Mouse (Mus musculus) hindbrain, embryonic 11.5 days (tissue): ENCODE measurements around the gene Dck. TPM values are rescaled to one million over a fixed set of nuclear protein-coding genes. Genes with fewer than 3 reads are reported as not detected.

Experiments
- ATAC-seq: fragments of 200-750 bp; cut with Nextera tagmentation; 2 replicates; pipeline ENCODE4 v1.8.0; 2017; ENCODE audit warnings: mild to moderate bottlenecking, moderate TSS enrichment, moderate library complexity; ENCODE audit not compliant: low FRiP score
- DNase-seq: peaks from one replicate; pipeline ENCODE4 v3.0.0-alpha.2; 2015; ENCODE audit warnings: low spot score
- H3K27ac ChIP-seq: fragments of 300-500 bp; sonication (generic); 2 replicates; pipeline ENCODE4 v1.5.1; 2014; ENCODE audit warnings: mild to moderate bottlenecking, low read depth, low read length
- H3K27me3 ChIP-seq: fragments of 300-500 bp; sonication (generic); 2 replicates; pipeline ENCODE4 v1.6.1; 2014; ENCODE audit warnings: mild to moderate bottlenecking, low read length, moderate library complexity, mixed read lengths; ENCODE audit not compliant: control insufficient read depth, insufficient read depth
- H3K36me3 ChIP-seq: fragments of 300-500 bp; sonication (generic); 2 replicates; pipeline ENCODE4 v1.6.1; 2014; ENCODE audit warnings: mild to moderate bottlenecking, low read length, moderate library complexity, mixed read lengths; ENCODE audit not compliant: control insufficient read depth, insufficient read depth
- H3K4me1 ChIP-seq: fragments of 300-500 bp; sonication (generic); replicated peaks from 2 replicates; pipeline ENCODE4 v1.6.1; 2014; ENCODE audit warnings: low read length, mixed read lengths; ENCODE audit not compliant: control insufficient read depth, insufficient read depth
- H3K4me2 ChIP-seq: fragments of 300-500 bp; sonication (generic); replicated peaks from 2 replicates; pipeline ENCODE4 v1.6.1; 2014; ENCODE audit warnings: mild to moderate bottlenecking, low read depth, low read length
- H3K4me3 ChIP-seq: fragments of 300-500 bp; sonication (generic); 2 replicates; pipeline ENCODE4 v1.5.1; 2014; ENCODE audit warnings: low read depth, low read length
- H3K9ac ChIP-seq: fragments of 300-500 bp; sonication (generic); 2 replicates; pipeline ENCODE4 v1.6.1; 2014; ENCODE audit warnings: low read depth, low read length
- H3K9me3 ChIP-seq: fragments of 300-500 bp; sonication (generic); 2 replicates; pipeline ENCODE4 v1.6.1; 2016; ENCODE audit warnings: low read length; ENCODE audit not compliant: control insufficient read depth
- WGBS: fragments of 180-500 bp; shearing (Covaris S2); extraction: QIAGEN DNeasy Blood & Tissue Kit; methylation state at CpG from one replicate; pipeline ENCODE4 v1.1.7; 2014; 5-methylcytosine and 5-hydroxymethylcytosine counted together
- polyA plus RNA-seq: library from polyadenylated mRNA; unstranded; fragments of >200 nt; fragmentation: Nextera tagmentation; extraction: Ambion mirVana; gene quantifications from 2 replicates; pipeline ENCODE4 v1.2.1, GENCODE M21; 2014

Dck gene
- polyA plus RNA-seq, 1 experiment from 2014 or later, result 107 TPM

DNA sequence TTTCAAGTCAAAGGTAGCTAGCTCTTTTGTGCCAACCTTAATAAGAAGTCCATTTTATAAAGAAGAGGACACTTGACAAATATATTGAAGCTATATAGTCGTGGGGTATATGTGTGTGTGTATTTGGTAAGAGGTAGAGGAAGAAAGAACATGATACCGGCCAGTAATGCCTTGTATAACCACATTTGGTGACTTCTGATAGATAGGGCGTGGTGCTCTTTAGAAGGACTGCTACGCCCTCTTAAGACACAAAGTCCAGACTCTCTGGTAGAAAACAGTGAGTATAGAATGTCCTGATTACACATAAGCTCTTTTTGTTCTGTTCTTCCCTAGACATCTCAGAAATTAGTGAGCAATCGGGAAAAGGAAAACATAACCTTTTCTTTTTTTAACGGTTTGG, 3.4 kb downstream of the Dck start:
- Histone ChIP-seq H3K9me3 (no peaks in the 10 kb centered on the region), H3K9ac (no peak overlapping the region), H3K27ac (no peak overlapping the region), H3K4me2 (no peak overlapping the region), H3K27me3 (no peaks in the 10 kb centered on the region), H3K4me3 (no peak overlapping the region), H3K4me1 (0 out of 2 replicates have a peak, but pooled peaks cover 4% of the 10 kb centered on the region), H3K36me3 (peaks cover 4% of the 10 kb centered on the region; the same call in 1 of the 2 replicates)
- ATAC-seq (no peak), DNase-seq (no peak)
- 89% methylated on average over 6 of the region's 6 CpGs for WGBS

DNA sequence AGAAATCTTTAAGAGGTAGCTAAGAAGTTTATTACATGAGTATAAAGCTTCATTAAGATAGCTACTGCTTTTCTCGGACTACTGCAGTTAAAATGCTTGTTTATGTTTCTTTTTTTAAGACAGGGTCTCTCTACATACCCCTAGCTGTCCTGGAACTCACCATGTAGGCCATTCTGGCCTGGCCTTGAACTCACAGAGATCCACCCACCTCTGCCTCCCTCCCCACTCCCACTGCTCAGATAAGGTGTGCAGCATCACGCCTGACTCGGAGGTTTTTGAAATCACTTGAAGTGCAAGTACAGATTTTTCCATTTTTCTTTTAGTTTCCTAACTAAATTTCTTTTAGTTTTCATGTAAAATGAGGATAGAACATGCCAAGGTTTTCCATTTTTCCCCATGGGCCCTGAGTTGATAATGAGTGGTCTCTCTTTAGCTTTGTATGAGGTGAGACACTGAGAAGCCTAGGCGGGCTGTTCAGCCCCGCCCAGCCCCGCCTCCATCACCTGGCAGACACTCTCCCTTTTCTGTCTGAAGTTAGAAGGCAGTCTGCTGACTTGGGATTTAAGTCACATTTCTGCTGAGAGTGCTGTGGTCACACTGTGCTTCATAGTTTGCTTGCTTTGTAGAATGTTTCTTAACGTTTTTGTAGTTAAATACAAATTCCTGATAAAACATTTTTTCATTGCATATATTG, 17.4 kb downstream of the Dck start:
- WGBS, result 85% methylated on average over 7 of the region's 7 CpGs
- no peak overlapping the region for H3K4me3 ChIP-seq
- H3K9me3 ChIP-seq, result no peaks in the 10 kb centered on the region
- H3K9ac ChIP-seq, result no peak overlapping the region
- H3K4me1 ChIP-seq, result no peaks in the 10 kb centered on the region
- ATAC-seq (no peak), DNase-seq (no peak)
- H3K27ac ChIP-seq, result no peak overlapping the region
- H3K36me3 ChIP-seq, result peaks cover 11% of the 10 kb centered on the region; the same call in 1 of the 2 replicates
- H3K27me3 ChIP-seq, result no peaks in the 10 kb centered on the region
- H3K4me2 ChIP-seq, result no peak overlapping the region

DNA sequence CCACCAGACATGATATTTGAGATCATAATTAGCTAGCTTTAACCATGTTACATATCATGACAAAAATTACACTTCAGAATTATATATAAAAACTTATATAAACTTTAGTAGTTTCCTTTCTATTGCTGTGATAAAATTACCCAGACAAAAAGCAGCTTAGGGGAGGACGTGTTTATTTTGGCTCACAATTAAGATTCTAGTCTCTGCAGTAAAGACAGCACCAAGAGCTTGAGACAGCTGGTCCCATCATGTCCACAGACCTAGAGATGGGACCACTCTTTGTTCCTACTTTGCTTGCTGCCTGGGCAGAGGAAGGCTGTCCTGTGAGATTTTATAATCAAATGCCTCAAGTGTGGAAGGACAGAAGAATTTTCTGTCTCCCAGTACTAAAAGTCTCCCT, 20.3 kb downstream of the Dck start:
- WGBS, result 94% methylated on average over 1 of the region's 1 CpGs
- no peak overlapping the region for H3K9ac ChIP-seq
- H3K27me3 ChIP-seq, result no peaks in the 10 kb centered on the region
- no peak overlapping the region for H3K4me3 ChIP-seq
- DNase-seq (no peak), ATAC-seq (no peak)
- H3K4me2 ChIP-seq, result no peak overlapping the region
- H3K27ac ChIP-seq, result no peak overlapping the region
- H3K4me1 ChIP-seq, result no peaks in the 10 kb centered on the region
- H3K36me3 ChIP-seq, result peaks cover 11% of the 10 kb centered on the region; the same call in 1 of the 2 replicates
- no peaks in the 10 kb centered on the region for H3K9me3 ChIP-seq

DNA sequence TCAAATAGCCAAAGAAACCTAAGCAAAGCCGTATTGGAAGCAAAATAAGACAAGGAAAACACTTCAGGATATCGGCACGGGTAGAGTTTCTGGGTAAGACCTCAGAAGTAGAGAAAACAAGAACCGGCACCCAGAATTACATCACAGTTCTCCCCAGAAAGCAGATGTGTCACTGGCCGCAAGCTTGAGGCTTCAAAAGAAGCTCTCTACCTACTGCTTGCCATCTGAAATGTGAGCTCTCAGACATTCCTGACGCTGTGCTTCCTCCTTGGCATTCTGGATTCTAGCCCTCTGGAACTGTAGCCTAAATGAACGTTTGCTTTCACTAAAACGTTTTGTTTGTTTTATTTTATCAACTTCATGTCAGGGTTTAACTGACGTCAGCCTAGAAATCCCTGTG, 25.9 kb downstream of the Dck start:
- Histone ChIP-seq H3K4me1 (no peaks in the 10 kb centered on the region), H3K27me3 (no peaks in the 10 kb centered on the region), H3K9ac (no peak overlapping the region), H3K4me2 (no peak overlapping the region), H3K9me3 (no peaks in the 10 kb centered on the region), H3K27ac (no peak overlapping the region), H3K36me3 (0 out of 2 replicates have a peak, but pooled peaks cover 2% of the 10 kb centered on the region), H3K4me3 (no peak overlapping the region)
- WGBS, result 60% methylated on average over 9 of the region's 9 CpGs
- DNase-seq (no peak), ATAC-seq (no peak)

DNA sequence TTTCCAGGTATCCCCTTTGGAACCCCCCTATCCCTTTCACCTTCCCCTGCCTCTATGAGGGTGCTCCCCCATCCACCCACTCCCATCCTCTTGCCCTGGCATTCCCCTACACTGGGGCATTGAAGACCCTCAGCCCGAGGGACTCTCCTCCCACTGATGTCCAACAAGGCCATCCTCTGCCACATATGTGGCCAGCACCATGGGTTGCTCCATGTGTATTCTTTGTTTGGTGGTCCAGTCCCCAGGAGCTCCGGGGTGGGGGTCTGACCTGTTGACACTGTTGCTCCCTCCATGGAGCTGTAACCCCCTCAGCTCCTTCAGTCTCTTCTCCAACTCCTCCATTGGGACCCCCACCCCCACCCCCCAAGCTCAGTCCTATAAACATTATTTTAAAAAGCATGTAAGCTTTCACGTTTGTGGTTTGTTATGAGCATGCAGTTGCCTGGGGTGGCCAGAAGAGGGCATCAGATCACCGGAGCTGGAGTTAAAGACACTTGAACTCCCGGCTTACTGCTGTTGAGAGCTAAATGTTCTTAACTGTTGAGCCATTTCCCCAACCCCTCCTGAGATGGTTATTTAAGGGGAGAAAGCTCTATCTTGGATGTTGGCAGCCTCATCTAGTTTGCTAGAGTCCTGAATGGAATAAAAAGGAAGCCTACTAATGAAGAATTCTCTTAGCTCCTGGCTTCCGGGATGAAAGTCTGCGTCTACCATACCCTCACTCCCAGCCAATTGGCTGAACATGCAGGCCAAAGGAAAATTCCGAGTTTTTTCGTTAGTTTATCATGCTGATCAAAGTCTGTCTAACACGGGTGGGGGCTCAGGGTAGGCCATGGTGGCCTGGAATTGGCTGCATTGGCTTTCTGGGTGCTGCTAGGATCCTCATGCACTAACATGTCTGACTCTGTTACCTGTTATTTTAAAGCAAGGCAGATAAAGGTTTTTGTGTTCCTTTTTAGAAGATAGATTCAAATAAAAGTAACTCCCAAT, 26.8 kb downstream of the Dck start:
- ATAC-seq (peak; percentile 60), DNase-seq (peak; percentile 69)
- 36% methylated on average over 10 of the region's 10 CpGs for WGBS

DNA sequence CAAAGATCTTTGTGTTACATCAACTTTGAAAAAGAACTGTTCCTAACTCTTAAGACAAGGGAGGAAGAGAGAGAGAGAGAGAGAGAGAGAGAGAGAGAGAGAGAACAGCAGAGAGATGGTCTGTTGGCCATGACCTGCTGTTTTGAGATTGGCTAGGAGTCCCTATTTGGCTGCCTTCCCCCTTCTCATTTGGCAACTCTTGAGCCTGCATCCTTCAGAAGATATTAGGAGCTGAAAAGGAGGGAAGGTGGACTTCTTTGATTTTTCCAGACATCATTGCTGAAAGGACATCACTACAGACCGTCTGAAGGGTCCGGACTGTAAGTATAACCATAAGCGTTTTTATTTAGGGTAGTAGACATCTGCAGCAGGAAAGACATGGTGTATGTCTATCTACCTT, 28.9 kb downstream of the Dck start:
- Histone ChIP-seq H3K9ac (no peak overlapping the region), H3K4me2 (no peak overlapping the region), H3K27me3 (no peaks in the 10 kb centered on the region), H3K4me1 (no peaks in the 10 kb centered on the region), H3K9me3 (no peaks in the 10 kb centered on the region), H3K4me3 (no peak overlapping the region), H3K36me3 (no peaks in the 10 kb centered on the region), H3K27ac (no peak overlapping the region)
- ATAC-seq (no peak), DNase-seq (no peak)
- 90% methylated on average over 3 of the region's 3 CpGs for WGBS

More for the DNA sequence above, 26.8 kb downstream of the Dck start:
- Histone ChIP-seq H3K9ac (no peak overlapping the region), H3K27ac (no peak overlapping the region), H3K36me3 (no peaks in the 10 kb centered on the region), H3K27me3 (no peaks in the 10 kb centered on the region), H3K9me3 (no peaks in the 10 kb centered on the region), H3K4me2 (no peak overlapping the region), H3K4me3 (no peak overlapping the region), H3K4me1 (no peaks in the 10 kb centered on the region)

DNA sequence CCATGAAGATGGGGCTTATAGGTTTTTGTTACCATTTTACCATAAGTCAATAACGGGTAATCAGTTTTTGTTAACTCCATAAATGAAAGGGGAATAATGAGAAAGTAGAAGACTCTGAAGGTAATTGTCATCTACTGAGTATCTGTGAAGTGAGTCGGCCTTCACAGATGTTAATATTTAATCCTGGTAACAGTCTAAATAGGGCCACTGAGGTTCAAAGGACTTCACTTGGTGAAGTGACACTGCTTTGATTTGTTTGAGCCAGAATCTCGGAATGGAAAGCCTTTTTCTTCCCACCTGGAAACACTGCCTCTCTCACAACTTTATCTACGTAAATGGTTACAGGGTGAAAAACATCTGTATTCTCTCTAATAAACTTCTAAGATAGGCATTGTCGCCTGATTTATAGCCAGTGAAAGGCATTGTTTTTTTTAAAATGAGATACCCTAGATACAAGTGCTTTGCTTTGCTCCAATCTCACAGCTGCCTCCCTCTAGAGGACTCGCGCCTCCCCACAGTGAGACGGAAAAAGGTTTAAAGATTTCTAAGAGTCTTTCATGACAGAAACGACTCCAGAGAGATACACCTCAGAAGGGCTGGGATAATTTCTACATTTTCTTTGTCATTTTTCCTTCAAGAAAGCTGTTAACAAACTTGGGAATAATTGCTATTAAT, 31.3 kb downstream of the Dck start:
- WGBS, result 44% methylated on average over 9 of the region's 9 CpGs
- ATAC-seq, result no peak
- no peak overlapping the region for H3K9ac ChIP-seq
- no peak overlapping the region for H3K4me2 ChIP-seq
- H3K4me1 ChIP-seq, result no peaks in the 10 kb centered on the region
- no peaks in the 10 kb centered on the region for H3K9me3 ChIP-seq
- no peaks in the 10 kb centered on the region for H3K27me3 ChIP-seq
- no peak overlapping the region for H3K27ac ChIP-seq
- H3K36me3 ChIP-seq, result no peaks in the 10 kb centered on the region
- no peak for DNase-seq
- H3K4me3 ChIP-seq, result no peak overlapping the region

DNA sequence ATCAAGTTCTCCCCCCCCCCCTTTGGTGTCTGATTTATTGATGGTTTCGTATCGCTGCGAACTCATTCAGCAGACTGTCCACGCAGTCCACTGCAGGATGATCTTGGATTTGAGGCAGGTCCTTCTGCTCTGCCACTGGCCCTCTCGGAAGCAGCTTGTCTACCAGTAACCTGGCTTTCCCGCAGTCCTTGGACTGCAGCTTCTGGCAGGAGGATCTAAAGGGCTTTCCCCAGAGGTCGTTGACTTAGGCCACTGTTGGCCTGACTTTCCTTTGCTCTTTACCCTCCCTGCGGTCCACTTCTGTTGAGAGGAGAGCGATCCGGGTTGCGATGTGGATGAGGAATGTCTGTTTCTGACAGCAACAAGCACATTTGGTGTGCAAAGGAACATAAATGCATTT, 31.8 kb downstream of the Dck start:
- H3K9ac ChIP-seq, result no peak overlapping the region
- no peaks in the 10 kb centered on the region for H3K4me1 ChIP-seq
- H3K27me3 ChIP-seq, result no peaks in the 10 kb centered on the region
- no peak overlapping the region for H3K4me3 ChIP-seq
- DNase-seq, result no peak
- WGBS, result 68% methylated on average over 11 of the region's 11 CpGs
- no peaks in the 10 kb centered on the region for H3K9me3 ChIP-seq
- no peak overlapping the region for H3K4me2 ChIP-seq
- no peak for ATAC-seq
- H3K36me3 ChIP-seq, result no peaks in the 10 kb centered on the region
- H3K27ac ChIP-seq, result no peak overlapping the region
